Mouse (Mus musculus) thymus, postnatal 36 days (tissue): ENCODE data around the gene C2cd4c.
A peak's percentile ranks its signal among the peaks of the same experiment; 100 is the strongest.

Experiments used
- DNase-seq, 2 experiments: peaks; one replicate each; pipeline ENCODE4 v3.0.0; 2022; ENCODE audit warnings: mixed read lengths in 2 of 2

Gene C2cd4c

DNA sequence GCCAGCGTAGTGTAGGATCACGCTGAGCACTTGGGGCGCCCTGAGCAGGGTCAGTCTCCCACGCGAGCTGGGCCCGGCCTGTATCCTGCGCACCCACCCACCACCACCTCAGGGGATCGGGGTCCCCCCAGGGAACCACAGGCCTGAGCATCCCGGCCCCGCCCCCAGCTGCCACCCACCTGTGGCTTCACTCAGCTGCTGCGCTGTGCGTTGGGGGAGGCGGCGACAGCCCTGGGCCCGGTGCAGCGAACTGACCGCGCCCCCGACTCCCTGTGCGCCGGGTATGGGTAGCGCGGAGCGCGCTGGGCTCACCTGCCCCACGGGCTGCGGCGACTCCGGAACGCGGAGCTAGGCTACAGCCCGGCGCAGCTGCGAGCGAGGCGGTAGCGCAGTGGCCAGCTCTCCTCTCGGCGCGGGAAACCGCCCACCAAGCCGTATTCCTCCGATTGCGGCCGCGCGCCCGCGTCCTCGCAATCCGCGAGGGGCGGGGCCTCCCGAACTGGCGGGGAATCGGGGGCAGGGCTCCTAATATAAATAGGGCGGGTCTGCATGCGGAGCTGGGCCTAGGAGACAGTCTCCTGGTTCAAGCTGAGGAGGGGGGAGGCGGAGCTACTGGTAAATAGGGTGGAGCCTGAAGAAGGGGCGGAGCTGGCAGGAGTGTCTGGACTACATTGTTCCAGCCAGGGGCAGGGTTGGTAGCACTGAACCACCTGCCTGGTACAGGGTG is at the start of gene C2cd4c:
Gene C2cd4c (minus strand): TSS at position 448 of the 727 bp plus-strand sequence.
- DNase-seq, result peak; percentile 9 to 30

DNA sequence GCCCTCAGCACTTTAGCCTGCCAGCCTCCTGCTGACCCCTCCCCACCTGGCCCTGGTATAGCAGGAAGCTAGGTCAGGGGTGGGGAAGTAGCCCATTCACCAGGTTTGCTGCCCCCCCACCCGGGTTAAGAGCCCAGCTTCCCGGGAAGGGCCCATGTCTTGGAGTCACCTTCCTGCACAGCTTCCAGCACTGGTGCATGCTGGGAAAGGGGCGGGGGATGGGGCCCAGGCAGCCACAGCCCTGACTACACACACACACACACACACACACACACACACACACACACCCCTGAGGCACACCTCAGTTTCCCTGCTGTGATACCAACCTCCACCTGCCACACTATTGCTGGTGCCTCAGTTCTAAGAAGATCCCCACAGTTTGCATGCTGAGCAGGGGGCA is 48.0 kb upstream of the C2cd4c start:
- DNase-seq, result no peak

DNA sequence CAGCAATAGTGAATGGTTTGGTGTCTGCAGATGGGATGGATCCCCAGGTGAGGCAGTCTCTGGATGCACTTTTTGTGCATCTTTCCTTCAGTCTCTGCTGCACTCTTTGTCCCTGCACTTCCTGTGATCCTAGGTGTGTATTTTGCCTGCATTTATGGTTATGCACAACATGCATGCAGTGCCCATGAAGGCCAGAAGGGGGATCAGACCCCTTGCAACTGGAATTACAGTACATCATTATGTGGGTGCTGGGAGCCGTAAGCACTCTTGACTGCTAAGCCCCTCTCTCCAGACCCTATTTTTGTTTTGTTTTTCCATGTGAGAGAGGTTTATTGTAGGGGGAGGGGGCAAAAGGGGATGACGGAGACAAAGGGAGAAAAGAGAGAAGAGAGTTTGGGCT is 46.5 kb upstream of the C2cd4c start:
- no peak for DNase-seq

DNA sequence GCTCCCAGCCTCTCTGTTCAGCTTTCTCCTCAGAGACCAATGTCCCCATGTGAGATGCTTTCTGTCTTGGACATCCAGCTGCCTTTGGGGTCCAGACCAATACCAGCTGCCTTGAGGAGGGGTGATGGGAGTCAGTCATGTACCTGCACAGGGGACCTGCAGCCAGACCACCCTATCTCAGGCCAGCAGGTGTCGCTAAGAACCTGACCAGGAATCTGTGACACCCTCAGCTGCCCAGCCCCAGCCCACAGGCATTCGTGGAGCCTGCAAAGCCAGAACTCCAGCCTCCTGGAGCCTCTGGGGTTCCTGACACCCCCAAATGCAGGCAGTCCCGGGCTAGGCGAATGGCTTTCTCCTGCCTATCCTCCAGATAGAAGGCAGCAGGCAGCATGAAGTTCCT is 45.0 kb upstream of the C2cd4c start:
- peak; percentile 36 to 48 for DNase-seq

- no peak for DNase-seq
These were observed 41.1 kb upstream of the C2cd4c start for GRCm38 (mm10) chr10:79654946-79655395.

DNA sequence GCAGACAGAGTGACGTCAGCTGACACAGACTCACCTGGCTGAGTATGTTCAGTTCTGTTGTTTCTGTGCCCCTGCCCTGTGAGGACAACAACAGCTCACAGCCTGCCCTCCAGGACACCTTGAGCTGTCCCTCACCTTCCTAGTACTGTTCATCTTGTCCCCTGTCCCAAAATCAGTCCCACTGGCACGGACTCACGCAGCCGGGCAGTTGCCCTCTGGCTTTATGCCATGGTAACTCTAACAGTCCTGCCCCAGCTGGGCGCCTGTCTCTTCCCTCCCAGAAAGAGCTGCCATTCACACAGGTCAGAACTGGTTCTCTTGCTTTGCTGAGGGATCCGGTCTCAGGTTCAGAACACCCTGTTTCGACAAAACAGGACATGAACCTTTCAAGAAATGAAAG is 39.0 kb upstream of the C2cd4c start:
- no peak for DNase-seq

- DNase-seq, result peak; percentile 51 to 58
These were observed 35.4 kb upstream of the C2cd4c start for GRCm38 (mm10) chr10:79649070-79649751.

DNA sequence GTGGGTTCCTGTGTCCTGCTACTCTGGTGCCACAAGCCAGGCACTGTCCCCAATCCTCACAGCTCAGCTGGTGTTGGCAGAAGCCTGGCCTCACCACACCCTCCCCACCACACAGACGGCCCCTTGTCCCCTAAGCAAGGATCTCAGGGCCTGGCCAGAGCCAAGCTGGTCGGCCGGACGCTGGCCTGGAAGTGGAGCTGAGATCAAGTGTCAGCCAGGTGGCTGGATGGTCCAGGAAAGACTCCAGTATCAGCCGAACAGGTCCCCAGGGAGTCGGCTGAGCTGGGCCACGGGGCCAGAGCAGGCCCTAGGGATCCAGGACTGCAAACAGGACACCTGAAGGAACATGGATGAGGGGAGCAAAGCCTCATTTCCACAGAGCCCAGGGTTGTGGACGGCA is 31.9 kb upstream of the C2cd4c start, which contains the start of gene Odf3l2:
Gene Odf3l2 (minus strand): TSS at position 28 of the 400 bp plus-strand sequence.
- no peak for DNase-seq

DNA sequence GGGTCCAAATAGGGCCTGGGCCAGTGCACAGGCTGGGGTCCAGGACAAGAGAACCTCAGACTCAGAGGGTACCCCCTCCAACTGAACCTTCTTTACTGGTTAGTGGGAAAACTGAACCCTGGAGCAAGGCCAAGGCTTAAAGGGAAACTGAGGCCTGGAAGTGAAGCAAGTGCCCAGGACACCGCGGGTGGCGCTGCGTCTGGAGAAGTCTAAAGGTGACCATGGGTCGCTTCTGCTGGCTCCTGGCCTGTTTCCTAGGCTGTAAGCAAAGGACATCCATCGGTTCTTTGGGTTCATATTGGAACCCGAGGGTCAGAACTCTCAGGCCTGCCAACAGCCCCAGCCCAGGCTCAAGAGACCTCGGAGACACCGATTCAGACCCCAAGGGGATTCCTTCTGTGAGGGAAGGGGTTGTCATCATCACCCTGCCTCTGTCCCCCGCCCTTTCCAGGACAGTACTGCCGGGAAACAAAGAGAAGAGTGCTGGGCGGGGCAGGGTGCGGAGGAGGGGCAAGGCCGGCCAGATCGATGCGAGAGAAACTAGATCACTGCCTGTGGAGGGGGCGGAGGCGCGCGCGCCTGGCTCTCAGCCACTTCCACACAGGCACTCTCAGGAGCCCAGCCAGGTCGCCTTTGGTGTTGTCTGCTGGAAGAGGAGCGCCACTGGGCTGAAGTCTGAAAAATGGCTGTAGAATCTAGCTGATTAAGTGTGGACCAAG is 24.8 kb upstream of the C2cd4c start:
- no peak for DNase-seq

DNA sequence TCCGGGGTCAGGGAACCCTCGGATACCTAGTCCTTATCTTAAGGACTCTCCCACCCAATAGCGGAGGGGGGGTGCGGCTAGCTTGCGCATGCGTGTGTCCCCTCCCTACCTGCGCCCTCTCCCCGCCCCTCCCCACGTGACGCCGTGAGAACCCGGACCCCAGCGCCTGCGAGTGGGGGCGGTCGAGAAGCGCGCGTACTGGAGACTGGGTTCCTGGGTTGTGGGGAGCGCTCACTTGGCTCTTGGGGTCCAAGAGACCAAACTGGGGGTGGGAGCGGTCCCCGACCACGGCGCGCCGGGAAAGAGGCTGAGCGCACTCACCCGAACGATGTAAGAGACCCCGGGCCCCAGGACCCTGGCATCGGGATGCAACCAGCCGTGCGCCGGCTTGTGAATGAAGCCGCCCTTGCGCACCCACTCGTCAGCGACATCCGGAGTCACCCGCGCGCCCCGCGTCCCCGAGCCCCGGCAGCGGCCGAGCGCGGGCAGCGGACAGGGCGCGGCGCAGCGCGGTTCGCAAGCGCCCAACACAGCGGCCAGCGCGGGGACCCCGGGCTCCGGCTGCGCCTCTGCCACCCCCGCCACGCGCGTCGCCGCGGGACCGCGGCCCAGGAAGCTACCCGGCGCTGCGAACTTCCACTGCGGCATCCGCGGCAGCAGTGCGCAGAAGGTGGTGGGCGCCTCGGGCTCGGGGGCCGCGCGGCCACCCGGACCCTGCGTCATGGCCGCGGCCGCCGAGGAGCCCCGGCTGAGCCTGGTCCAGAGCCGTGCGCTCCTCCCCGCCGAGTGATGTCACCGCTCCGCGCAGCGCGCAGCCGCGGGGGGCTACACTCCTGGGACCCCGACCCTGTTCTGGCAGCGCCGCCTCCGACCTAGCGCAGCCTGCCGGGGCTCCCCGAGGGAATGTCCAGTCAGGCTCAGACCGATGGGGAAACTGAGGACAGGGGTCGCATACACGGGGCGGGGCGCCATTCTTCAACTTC is 23.6 kb upstream of the C2cd4c start, which contains the start of gene Shc2:
Gene Shc2 (minus strand): TSS at position 791 of the 983 bp plus-strand sequence.
- no peak for DNase-seq

DNA sequence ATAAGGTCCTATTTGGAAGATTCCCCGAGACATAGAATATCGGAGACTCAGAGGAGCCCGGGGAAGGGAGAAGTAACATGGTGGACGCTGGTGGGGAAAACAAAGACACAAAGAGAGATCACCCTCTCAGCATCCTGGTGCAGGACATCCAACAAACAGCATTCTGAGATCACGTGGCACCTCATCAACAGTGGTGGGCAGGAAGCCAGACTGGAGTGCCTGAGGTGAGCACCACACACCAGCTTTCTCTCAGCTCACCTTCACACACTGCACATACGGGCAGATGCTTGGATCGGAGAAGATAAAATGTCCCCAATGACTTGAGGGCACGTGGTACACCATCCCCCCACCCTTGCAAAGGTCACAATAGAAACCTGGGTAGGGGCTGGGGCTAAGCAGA is 22.5 kb upstream of the C2cd4c start:
- DNase-seq, result no peak

DNA sequence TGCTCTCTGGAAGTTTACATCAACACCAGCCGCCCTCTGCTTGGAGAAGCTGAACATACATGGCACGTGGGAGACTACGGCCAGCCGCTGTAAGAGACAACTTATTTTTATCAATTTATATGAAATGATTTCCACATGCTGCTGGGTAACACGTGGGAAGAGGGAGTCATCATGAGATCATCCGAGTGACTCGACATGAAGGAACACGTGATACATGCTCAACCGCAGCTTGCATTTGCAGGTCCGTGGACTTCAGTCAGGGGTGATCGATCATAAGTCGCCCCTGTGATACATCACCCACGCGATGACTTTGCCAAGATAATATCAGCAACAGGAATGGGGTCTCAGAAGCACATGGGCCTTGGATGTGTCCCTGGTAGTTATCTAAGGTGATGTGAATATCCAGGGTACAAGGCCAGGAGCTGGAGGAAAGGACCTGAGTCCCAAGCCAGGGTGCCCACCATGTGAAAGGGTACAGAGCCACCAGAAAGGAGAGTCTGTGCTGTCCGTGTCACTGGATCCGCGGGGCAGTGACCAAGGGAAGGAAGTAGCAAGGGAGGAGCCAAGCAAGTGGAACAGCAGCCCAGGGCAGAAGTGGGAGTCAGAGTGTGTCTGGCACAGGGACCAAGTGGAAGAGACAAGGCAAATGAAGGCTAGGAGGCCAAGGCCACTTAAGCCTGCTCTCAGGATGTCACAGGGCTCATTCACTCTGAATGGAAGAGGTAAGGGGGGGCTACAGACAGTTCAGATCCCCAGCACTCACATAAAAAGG is 19.4 kb upstream of the C2cd4c start:
- no peak for DNase-seq

- DNase-seq, result no peak
These were observed 17.6 kb upstream of the C2cd4c start for GRCm38 (mm10) chr10:79631432-79631831.

GRCm38 (mm10) chr10:79628377-79628776 is 14.6 kb upstream of the C2cd4c start:
- no peak for DNase-seq

DNA sequence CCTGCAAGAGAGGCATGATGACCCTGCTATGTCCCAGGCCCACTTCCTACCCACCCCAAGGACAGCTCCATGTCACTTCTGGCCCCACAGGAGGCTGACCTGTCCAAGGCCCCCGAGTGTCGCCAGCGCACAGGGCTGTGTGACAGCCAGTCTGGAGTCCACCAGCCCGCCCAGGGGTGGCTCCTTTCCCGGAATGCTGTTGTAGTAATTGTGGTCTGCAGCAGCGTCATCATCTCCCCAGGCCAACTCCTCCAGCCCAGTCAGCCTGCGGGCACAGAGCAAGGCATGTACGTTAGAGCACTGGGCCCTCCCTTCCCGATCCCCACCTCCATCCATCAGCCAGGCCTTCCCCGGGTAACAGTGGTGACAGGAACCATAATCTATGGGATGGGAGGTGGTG is 12.3 kb upstream of the C2cd4c start:
- DNase-seq, result no peak

GRCm38 (mm10) chr10:79625398-79625797 is 11.6 kb upstream of the C2cd4c start:
- DNase-seq, result no peak

DNA sequence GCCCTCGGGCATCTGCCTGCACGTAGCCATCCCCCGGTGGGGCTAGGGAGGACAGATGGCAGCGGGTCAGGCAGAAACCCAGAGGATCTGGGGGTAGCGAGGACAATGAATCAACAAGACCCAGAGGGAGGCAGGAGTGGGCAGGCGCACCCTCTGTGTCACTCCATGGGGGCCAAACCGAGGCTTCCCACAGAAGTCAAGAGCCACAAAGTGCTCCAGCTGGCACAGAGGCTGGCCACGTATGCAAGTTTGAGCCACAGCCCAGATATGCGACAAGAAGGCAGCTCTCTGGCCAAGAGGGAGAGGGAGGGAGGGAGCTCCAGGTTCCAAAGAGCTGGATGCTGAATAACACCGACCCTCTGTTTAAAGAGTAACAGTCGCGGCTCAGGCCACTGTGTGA is 10.1 kb upstream of the C2cd4c start:
- DNase-seq, result no peak

DNA sequence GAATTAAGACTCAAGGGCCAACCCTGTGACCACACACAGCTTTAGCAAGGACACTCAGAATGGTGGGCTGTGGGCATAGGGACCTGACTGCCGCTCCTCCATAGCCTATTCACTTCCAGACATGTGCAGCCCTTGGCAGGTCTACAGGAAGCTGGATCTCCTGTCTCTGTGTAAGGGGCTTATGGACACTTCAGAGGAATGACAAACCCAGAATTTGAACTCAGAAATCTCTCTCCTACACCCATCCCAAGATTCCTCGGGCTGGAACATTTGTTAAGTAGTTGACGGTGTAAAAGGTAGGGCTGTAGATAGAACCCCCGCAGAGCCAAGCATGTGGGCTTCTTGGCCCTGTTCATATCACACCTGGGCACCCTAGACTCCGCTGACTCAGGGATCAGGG is 2.6 kb upstream of the C2cd4c start:
- no peak for DNase-seq

DNA sequence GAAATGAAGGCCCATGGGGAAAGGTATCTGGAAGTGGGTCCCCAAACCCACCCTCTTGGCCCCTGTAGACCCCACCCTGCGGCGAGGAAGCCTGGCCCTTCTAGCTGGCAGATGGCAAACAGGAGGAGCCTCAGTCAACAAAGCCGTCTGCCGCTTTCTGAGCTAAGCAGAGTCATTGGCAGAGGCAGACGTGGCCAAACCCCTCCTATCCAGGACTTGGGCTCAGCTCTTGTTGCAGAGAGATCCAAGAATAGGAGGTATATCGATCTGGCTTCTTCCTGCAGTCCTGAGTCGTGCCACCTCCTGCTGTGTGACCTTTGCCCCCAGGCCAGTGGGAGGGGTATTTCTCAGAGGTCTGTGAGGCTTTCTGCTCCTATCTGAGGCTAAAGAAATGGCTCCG is 2.0 kb upstream of the C2cd4c start:
- no peak for DNase-seq

- DNase-seq, result no peak
These were observed 449 bp upstream of the C2cd4c start for GRCm38 (mm10) chr10:79614305-79614643.
